Mouse (Mus musculus): Measurements from ENCODE around the gene Ppp1r1c. TPM values are rescaled to one million over a fixed set of nuclear protein-coding genes. Genes with fewer than 3 reads are reported as not detected.

Ppp1r1c gene
- polyA plus RNA-seq, 1 experiment from 2014 or later: not detected

- no peak for ATAC-seq
Measured at GRCm38 (mm10) chr2:79717846-79718245, 10.3 kb downstream of the Ppp1r1c start.

GRCm38 (mm10) chr2:79722415-79722814, 14.8 kb downstream of the Ppp1r1c start:
- no peak overlapping the region for H3K27ac ChIP-seq (ENCODE audit: low read depth, low read length)
- no peaks in the 10 kb centered on the region for H3K9me3 ChIP-seq (ENCODE audit: control insufficient read depth)
- H3K27me3 ChIP-seq (replicated peaks; ENCODE audit: control insufficient read depth, insufficient read depth, low read length): no peaks in the 10 kb centered on the region
- no peak for TF ChIP-seq CTCF (IDR thresholded peaks at IDR 0.05; ENCODE audit: low read depth)
- H3K4me3 ChIP-seq (ENCODE audit: low read depth, low read length): no peak overlapping the region
- 27% methylated on average over 1 of the region's 1 CpGs for WGBS
- H3K4me1 ChIP-seq (replicated peaks; ENCODE audit: control insufficient read depth, insufficient read depth, low read length): no peaks in the 10 kb centered on the region
- H3K4me2 ChIP-seq (replicated peaks; ENCODE audit: low read depth): no peak overlapping the region
- H3K9ac ChIP-seq (ENCODE audit: low read depth, low read length): no peak overlapping the region
- no peak for ATAC-seq
- H3K36me3 ChIP-seq (ENCODE audit: control insufficient read depth, insufficient read depth): no peaks in the 10 kb centered on the region

More at GRCm38 (mm10) chr2:79717846-79718245, 10.3 kb downstream of the Ppp1r1c start:
- Histone ChIP-seq H3K4me2 (replicated peaks; ENCODE audit: low read depth) (no peak overlapping the region), H3K27me3 (replicated peaks; ENCODE audit: control insufficient read depth, insufficient read depth, low read length) (no peaks in the 10 kb centered on the region), H3K9ac (ENCODE audit: low read depth, low read length) (no peak overlapping the region), H3K27ac (ENCODE audit: low read depth, low read length) (no peak overlapping the region), H3K4me3 (ENCODE audit: low read depth, low read length) (no peak overlapping the region), H3K4me1 (replicated peaks; ENCODE audit: control insufficient read depth, insufficient read depth, low read length) (no peaks in the 10 kb centered on the region), H3K36me3 (ENCODE audit: control insufficient read depth, insufficient read depth) (no peaks in the 10 kb centered on the region), H3K9me3 (ENCODE audit: control insufficient read depth) (no peaks in the 10 kb centered on the region)
- no peak for TF ChIP-seq CTCF (IDR thresholded peaks at IDR 0.05; ENCODE audit: low read depth)

- Histone ChIP-seq H3K4me2 (replicated peaks; ENCODE audit: low read depth) (no peak overlapping the region), H3K4me3 (ENCODE audit: low read depth, low read length) (no peak overlapping the region), H3K27ac (ENCODE audit: low read depth, low read length) (no peak overlapping the region), H3K36me3 (ENCODE audit: control insufficient read depth, insufficient read depth) (no peaks in the 10 kb centered on the region), H3K27me3 (replicated peaks; ENCODE audit: control insufficient read depth, insufficient read depth, low read length) (no peaks in the 10 kb centered on the region), H3K4me1 (replicated peaks; ENCODE audit: control insufficient read depth, insufficient read depth, low read length) (no peaks in the 10 kb centered on the region), H3K9me3 (ENCODE audit: control insufficient read depth) (no peaks in the 10 kb centered on the region), H3K9ac (ENCODE audit: low read depth, low read length) (no peak overlapping the region)
- WGBS: 67% methylated on average over 2 of the region's 2 CpGs
- TF ChIP-seq CTCF (IDR thresholded peaks at IDR 0.05; ENCODE audit: low read depth): no peak
- ATAC-seq: no peak
Measured at GRCm38 (mm10) chr2:79738958-79739357, 31.4 kb downstream of the Ppp1r1c start.

- Histone ChIP-seq H3K9ac (ENCODE audit: low read depth, low read length) (no peak overlapping the region), H3K27ac (ENCODE audit: low read depth, low read length) (no peak overlapping the region), H3K27me3 (replicated peaks; ENCODE audit: control insufficient read depth, insufficient read depth, low read length) (no peaks in the 10 kb centered on the region), H3K9me3 (ENCODE audit: control insufficient read depth) (no peaks in the 10 kb centered on the region), H3K4me2 (replicated peaks; ENCODE audit: low read depth) (no peak overlapping the region), H3K4me1 (replicated peaks; ENCODE audit: control insufficient read depth, insufficient read depth, low read length) (no peaks in the 10 kb centered on the region), H3K4me3 (ENCODE audit: low read depth, low read length) (no peak overlapping the region), H3K36me3 (ENCODE audit: control insufficient read depth, insufficient read depth) (no peaks in the 10 kb centered on the region)
- TF ChIP-seq CTCF (IDR thresholded peaks at IDR 0.05; ENCODE audit: low read depth): no peak
- no peak for ATAC-seq
- WGBS: 75% methylated on average over 2 of the region's 2 CpGs
Measured at GRCm38 (mm10) chr2:79741966-79742365, 34.4 kb downstream of the Ppp1r1c start.

DNA sequence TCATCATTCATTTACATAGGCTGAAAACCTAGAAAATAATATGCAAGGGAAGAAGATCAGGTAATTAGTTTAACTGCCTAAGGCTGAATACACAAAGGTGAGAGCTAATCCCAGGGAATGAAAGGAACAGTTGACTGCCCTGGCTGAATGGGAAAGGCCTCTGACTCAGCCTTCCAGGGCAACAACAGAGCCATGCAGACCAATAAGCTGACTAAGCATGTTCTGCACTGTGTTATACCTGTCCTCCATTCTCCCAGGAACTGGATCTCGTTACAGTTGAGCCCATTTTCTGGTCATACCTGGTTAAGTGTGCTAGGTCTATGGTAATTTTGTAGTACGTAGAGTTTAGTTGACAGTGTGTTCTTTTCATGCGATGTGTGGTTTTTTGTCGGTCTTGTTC, 36.6 kb downstream of the Ppp1r1c start:
- no peak for ATAC-seq
- Histone ChIP-seq H3K9me3 (ENCODE audit: control insufficient read depth) (no peaks in the 10 kb centered on the region), H3K27ac (ENCODE audit: low read depth, low read length) (no peak overlapping the region), H3K9ac (ENCODE audit: low read depth, low read length) (no peak overlapping the region), H3K4me3 (ENCODE audit: low read depth, low read length) (no peak overlapping the region), H3K4me2 (replicated peaks; ENCODE audit: low read depth) (no peak overlapping the region), H3K4me1 (replicated peaks; ENCODE audit: control insufficient read depth, insufficient read depth, low read length) (no peaks in the 10 kb centered on the region), H3K27me3 (replicated peaks; ENCODE audit: control insufficient read depth, insufficient read depth, low read length) (no peaks in the 10 kb centered on the region), H3K36me3 (ENCODE audit: control insufficient read depth, insufficient read depth) (no peaks in the 10 kb centered on the region)
- WGBS: 96% methylated on average over 4 of the region's 4 CpGs
- TF ChIP-seq CTCF (IDR thresholded peaks at IDR 0.05; ENCODE audit: low read depth): no peak

GRCm38 (mm10) chr2:79751685-79752084, 44.1 kb downstream of the Ppp1r1c start:
- H3K9ac ChIP-seq (ENCODE audit: low read depth, low read length): no peak overlapping the region
- ATAC-seq: no peak
- H3K36me3 ChIP-seq (ENCODE audit: control insufficient read depth, insufficient read depth): no peaks in the 10 kb centered on the region
- TF ChIP-seq CTCF (IDR thresholded peaks at IDR 0.05; ENCODE audit: low read depth): no peak
- no peak overlapping the region for H3K27ac ChIP-seq (ENCODE audit: low read depth, low read length)
- H3K4me1 ChIP-seq (replicated peaks; ENCODE audit: control insufficient read depth, insufficient read depth, low read length): no peaks in the 10 kb centered on the region
- H3K4me3 ChIP-seq (ENCODE audit: low read depth, low read length): no peak overlapping the region
- WGBS: 78% methylated on average over 3 of the region's 3 CpGs
- H3K9me3 ChIP-seq (ENCODE audit: control insufficient read depth): no peaks in the 10 kb centered on the region
- H3K27me3 ChIP-seq (replicated peaks; ENCODE audit: control insufficient read depth, insufficient read depth, low read length): no peaks in the 10 kb centered on the region
- H3K4me2 ChIP-seq (replicated peaks; ENCODE audit: low read depth): no peak overlapping the region

- 67% methylated on average over 4 of the region's 4 CpGs for WGBS
- Histone ChIP-seq H3K9ac (ENCODE audit: low read depth, low read length) (no peak overlapping the region), H3K36me3 (ENCODE audit: control insufficient read depth, insufficient read depth) (no peaks in the 10 kb centered on the region), H3K9me3 (ENCODE audit: control insufficient read depth) (no peaks in the 10 kb centered on the region), H3K4me2 (replicated peaks; ENCODE audit: low read depth) (no peak overlapping the region), H3K27ac (ENCODE audit: low read depth, low read length) (no peak overlapping the region), H3K27me3 (replicated peaks; ENCODE audit: control insufficient read depth, insufficient read depth, low read length) (no peaks in the 10 kb centered on the region), H3K4me1 (replicated peaks; ENCODE audit: control insufficient read depth, insufficient read depth, low read length) (0 out of 2 replicates have a peak, but pooled peaks cover 3% of the 10 kb centered on the region), H3K4me3 (ENCODE audit: low read depth, low read length) (no peak overlapping the region)
- TF ChIP-seq CTCF (IDR thresholded peaks at IDR 0.05; ENCODE audit: low read depth): no peak
- ATAC-seq: no peak
Measured at GRCm38 (mm10) chr2:79760018-79760417, 52.4 kb downstream of the Ppp1r1c start.
